Mouse (Mus musculus): ENCODE results near the gene Fzd4.

Gene Fzd4

DNA sequence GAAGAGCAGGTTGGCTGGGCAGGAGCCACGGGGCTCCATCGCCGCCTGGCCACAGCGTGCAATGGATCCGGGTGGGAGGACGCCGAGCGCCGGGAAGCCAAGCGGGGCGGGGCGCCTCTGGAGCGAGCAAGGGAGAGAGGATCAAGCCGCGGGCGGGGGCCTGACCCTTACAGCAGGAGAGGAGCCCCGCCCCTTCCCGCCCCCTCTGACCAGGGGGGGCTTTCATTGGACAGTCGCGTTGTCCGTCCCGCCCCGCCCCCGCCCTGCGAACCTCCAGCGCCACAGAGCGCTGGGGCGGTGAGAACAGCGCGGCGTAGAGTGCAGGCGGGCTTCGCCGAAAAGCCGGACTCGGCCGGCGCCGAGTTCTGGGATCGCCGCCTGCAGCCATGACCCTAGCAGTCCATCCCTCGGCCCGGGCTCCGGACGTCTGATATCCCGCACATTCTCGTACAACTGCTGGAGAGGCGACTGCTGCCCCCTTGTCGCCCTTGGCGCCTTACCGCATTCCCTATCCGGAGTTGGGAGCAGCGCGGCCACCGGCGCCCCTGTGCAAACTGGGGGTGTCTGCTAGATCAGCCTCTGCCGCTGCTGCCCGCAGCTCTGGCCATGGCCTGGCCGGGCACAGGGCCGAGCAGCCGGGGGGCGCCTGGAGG, at the start of gene Fzd4, which contains the start of gene Tmem135:
Gene Fzd4, plus strand, starts transcription at position 275 of the 653 bp plus-strand sequence.
Gene Tmem135, minus strand, starts transcription at position 142 of the 653 bp plus-strand sequence.
- peak; percentile 30 for DNase-seq (ENCODE audit: low spot score)

DNA sequence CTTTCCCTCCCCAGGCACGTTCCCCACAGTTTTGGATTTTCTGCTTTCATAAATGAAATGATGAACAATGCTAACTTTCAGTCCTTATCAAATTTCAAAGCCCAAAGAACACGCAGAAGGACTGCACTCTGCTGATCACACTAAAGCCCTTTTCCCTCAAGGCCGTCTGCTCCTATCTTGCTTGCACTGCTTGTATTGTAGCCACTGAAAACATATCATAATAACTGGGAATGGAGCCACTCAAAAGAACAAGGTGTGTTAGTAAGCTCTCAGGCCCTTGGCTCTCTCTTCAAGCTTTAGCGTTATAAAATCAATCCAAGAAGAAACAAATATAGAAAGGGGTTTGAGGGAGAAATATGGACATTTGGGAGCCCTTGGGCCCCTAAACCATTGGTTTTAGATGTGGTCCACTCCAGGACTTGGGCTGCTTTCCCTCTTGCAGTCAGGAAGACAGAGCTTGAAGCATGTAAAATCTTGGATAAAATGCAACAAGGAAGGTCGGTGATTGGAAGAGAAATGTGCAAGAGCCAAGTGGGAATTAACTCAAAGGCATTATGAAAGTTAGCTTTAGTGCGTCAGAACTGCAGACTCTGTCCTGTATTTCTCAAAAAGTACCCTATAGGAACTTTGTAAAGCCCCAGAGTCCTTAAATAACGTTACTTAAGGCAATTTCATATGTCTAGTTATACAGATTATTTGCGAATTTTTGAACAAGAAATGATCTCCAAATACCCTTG, 48.5 kb upstream of the Fzd4 start:
- DNase-seq (ENCODE audit: low spot score) = no peak

DNA sequence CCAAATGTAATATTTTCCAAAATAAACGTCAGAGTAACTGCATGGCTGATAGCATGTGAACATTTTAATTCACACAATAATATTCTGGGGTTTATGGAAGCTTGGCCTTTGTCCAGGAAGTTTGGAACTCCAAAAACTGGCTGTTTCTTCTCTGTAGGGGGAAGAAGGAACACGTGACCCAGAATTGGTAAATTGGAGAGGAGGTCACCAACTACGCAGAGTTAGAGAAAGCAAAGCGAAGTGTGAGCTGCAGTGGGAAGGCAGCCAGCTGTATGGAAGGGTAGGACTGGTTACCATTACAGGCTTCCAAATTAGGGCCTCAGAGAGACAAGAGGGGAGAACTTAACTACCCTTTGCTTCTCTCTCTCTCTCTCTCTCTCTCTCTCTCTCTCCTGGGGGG, 47.8 kb upstream of the Fzd4 start:
- DNase-seq (ENCODE audit: low spot score) = no peak

DNA sequence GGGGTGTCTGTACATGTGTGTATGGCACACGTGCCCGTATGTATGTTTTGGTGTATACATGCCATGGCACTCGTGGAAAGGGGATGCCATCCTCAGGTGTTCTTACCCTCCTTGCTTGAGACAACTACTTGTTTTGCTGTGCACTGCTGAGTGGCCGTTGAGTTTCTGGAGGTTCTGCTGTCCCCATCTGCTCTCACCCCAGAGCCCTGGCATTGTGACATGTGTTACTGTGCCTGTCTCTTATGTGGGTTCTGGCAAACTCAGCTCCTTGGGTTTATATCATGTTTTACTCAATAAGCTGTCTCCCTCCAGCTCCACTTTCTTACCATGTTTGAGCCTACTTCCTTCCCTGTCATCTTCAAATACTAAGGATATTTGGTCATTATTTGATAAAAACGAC, 40.2 kb upstream of the Fzd4 start:
- DNase-seq (ENCODE audit: low spot score) = no peak

DNA sequence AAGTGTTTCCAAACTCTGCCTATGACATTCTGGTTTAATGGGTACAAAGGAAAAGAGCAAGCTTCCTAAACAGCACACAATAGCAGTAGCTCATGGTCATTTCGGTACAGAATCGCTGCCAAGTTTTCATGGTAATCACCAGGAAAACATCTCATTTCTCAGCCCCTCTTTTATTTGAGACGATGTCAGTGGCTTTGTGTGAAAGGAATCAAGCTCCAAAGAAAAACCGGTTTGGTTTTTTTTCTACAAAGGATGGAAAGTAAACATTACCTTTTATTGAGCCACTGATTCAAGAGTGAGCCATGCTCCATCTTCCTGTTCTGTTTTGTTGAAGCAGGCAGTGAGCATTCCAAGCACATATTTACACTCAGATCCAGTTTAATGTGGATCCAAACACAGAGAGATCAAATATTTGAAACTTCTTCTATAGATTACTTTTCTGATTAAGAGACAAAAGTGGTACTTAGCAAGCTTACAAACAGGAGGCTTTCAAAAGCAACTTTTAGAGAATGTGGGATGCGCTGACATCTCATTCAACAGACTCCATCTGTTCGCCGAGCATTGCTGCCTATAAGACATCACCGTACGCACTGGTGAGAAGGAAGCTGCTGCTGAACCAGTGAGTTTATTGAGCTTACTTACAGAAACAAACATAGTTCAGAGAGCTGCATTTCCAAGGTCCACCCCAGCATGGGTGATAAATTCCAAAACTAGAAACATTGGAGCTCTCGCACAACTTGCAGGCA, 38.8 kb upstream of the Fzd4 start:
- no peak for DNase-seq (ENCODE audit: low spot score)

DNA sequence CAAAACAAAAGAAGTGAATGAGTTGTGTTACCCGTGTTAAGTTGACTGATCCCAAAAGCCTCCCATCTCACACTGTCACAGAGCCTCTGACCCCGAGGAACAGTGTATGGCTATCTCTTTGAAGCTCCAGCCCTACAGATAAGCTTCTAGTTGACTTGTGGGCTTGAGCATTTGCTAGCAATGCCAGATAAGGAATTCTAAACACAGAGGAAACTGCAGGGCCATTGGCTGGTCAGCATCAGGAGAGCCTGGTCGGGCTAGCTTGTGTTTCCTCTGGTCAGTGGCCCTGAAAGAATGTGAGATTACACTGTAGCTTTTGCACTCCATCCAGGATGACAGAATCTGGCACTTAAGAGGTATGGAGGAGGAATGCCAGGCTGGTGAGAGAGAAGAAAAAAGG, 36.5 kb upstream of the Fzd4 start:
- DNase-seq (ENCODE audit: low spot score) = no peak

DNA sequence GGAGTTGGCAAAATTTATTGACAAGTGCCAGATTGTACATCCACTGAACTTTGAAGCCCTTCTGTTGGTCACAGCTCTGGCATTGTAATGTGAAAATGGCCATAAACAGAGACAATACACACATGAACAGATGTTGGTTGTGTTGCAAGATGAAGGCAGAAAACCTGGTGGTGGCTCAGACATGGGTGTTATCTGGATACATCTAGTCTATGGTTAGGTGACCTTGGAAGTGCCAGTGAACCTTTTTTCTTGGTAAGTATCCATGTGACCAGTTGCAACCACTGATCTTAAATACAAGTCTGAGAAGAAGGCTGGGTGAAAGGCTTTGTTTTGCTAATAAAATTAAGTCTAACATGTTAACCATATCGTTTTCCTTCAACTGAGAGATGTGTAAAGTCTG, 34.1 kb upstream of the Fzd4 start:
- no peak for DNase-seq (ENCODE audit: low spot score)

DNA sequence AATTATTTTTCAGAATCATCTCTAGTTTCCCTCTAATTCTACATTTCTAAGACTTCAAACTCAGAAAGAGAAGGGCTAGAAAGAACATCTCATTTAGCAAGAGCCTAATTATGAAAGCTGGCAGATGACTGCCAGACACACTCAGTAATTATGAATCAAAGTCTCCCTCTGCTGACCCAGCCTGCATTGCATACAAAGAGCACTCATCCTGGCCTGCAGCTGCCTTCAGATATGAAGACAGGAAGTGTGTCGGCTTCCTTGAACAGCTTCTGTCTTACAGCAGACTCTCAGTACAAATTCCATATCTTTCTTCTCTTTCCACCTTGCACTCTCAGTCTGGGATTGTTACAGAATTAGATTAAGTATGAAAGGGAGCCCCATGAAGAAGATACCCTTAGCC, 33.2 kb upstream of the Fzd4 start:
- DNase-seq (ENCODE audit: low spot score) = peak; percentile 2

DNA sequence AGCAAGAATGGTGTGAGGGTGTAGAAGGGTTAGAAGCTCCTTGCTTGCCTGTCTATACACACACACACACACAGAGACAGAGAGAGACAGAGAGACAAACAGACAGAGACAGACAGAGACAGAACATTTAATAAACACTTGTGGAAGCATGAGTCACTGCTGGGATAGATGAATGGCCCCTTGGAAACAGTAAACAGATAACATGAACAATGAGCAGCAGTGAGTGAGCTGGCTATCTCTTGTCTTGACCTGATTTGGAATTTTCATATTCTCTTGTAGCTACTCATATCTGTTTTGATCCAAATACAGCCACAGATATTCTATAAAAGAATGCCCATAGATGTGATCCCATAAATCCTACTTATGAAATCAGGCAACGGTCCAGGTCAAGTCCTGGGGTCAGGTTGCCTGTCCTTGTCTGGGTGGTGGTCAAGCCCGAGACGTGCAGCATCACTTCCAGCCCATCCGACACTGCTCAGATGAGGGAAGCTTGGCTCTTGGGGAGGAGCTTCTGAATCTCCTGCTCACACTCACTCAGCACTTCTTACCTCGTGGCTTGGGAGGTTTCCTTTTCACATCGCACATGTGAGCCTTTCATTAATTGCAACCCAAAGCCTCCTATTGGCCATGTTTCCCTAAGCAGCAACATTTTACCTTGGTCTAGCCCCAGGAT, 32.4 kb upstream of the Fzd4 start:
- no peak for DNase-seq (ENCODE audit: low spot score)

DNA sequence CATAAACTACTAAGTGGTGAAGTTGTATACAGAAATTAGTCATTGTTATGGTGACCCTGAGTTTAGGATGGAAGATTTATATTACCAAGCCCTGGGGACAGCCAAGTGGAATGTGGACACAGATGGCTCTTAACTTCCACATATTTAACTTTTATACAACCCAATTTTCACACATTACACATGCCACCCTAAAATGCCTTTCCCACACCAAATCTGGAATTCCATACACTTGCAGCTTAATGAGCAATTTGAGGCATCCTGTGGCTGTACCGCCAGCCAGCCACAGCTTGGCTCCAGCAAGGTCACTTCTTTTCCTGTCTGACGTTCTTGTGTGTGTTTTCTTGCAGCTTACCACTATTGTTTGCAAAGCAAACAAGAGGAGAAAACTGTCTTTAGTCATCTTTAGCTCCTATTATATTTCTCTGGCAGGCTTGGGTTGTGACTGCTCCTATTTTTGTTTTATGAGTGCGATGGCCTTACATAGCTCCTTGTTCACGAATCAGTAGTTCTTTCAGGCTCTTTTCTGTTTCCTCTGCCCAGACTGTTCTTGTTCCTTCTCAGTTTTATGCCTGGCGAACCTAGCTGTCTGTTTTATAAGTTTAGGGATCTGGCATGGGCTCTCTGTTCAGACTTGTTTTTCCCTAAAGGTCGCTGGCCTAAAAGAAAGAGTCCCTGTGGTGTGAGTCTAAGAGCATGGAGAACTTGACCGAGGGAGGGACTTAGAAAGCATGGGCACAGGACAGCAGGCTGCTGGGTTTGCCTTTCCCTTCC, 23.0 kb upstream of the Fzd4 start:
- DNase-seq (ENCODE audit: low spot score) = no peak

DNA sequence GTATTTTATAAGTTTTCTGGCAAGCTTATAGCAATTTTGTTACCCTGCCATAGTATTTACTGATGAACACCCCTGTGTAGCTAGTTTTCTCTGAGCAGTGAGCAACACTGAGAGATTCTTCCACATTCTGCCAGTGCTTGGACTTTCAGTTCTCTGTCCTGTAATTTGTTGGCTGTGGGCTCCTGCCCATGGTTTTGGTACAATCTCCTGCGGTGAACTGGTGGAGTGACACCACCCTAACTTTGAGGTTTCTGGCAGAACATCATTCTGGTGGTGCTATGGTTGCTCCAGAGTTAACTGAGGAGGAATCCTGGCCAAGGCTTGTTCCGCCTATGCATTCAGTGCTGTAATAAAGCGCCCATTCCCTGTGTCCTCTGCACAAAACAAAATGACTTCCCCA, 21.3 kb upstream of the Fzd4 start:
- no peak for DNase-seq (ENCODE audit: low spot score)

DNA sequence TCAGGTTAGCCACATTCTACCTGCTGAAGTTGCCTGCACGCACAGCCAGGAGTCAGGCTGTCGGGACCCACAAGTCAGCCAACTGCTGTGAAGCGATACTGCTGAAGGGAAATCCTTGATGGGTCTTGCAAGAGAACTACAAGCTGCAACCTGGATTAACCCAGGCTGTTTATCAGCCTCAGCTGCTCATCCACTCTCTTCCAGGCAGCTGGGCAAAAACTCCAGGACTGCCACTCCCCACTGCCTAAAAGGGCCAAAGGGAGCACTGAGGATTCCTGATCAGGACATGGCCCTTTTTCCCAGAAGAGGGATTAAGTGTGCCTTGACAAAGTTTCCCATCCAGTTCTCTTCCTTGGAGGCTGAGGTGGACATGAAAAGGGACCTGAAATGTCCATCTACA, 15.2 kb upstream of the Fzd4 start:
- no peak for DNase-seq (ENCODE audit: low spot score)

DNA sequence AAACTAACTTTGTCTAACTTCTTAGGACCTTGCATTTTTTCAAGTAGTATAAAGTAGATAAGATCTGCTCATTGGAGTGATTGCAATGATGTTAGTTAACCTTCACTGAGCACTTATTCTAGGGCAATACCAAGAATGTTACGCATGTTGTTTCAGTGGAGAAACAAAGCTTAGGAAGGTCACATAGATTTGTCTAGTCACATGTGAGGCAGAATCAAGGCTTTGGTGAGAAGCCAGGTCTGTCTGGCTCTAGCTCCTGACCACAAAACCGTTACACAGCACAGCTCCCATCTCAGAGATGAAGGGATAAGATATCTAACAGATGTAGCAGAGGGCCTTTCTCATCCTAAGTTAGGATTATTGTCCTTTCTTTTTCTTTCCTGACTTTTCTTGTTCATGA, 13.5 kb upstream of the Fzd4 start:
- no peak for DNase-seq (ENCODE audit: low spot score)

DNA sequence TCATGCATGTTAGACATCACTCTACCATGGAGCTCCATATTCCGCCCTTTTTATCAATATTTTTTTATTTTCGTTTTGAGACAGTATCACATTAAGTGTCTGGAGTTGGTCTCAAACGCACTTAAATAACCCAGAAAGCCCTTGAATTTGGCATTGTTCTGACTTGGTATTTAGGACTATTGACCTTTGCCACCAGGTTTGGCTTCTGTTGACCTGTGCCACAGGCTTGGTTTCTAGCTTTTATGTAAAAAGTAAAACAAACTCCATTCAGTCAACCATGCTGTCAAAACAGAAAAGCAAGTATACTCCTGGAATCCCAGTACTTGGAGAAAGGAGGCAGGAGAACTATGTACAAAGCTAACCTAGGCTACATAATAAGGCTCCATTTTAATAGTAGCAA, 12.9 kb upstream of the Fzd4 start:
- no peak for DNase-seq (ENCODE audit: low spot score)

DNA sequence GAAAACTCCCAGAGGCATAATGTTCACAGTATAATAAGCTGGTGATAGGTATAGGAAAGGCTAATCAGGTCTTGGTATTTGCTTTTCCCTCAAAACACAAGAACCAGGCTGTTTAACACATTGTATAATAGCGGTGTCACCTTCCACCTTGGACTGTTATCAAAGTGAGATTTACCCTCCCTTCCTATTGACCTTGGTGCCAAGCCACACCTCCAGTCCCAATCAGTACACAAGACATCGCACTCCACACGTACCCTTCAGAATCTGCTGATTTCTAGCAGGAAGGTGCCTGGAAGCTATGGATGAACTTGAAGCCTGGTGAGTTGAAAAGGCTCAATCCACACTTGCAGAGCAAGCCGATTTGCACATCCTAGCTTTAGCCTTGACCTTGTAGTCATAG, 12.3 kb upstream of the Fzd4 start:
- DNase-seq (ENCODE audit: low spot score) = no peak

DNA sequence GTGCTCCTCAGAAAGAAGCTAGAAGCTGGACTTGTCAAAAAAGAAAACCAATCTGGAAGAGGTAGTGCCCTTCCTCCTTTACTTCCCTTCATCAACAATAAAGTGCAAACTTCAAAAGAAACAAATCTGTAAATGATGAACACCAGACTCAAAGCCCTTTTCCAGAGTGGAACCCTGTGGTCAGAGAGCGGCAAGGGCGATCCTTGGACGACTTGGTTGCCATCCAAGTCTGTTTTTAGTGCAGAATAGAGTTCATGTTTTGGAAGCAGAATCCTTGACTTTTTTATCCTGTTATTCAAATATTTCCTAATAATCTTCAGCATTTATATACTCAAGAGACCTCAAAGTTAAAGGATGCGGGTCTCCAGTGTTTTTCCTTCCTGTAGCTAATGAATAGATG, 11.8 kb upstream of the Fzd4 start:
- no peak for DNase-seq (ENCODE audit: low spot score)

DNA sequence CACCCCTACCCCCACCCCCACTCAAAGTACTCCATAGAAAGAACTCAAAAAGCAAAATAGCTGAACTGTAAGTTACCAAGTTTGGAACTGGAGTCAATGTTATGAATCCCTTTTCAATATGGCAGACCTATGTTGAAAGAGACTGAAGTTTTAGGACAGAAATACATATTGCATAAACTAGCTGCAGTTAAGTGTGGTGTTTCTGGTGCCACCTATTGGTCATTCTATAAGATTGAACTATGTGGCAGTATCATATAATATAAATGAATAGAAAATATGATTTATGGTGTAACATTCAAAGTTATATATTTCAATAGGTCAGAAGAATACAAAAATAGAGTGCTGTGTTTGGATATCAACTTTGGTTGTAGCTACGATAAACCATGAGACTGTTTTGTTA, 11.3 kb upstream of the Fzd4 start:
- DNase-seq (ENCODE audit: low spot score) = no peak

DNA sequence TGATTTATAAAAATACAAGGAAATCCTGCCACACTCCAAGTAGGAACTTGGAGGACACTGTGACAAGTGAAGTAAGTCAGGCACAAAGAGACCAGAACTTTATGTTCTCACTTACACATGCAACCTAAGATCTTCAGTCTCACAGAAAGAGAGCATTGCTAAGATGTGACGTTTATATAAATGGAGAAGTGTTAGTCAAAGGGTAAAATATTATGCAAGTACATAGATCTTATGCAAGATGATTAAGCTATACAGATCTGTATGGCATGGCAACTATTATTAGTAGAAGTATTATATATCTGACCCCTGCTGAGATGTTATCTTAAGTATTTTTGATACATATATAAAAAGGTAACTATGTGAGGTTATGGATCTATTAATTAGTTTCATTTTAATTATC, 8.8 kb upstream of the Fzd4 start:
- DNase-seq (ENCODE audit: low spot score) = no peak

DNA sequence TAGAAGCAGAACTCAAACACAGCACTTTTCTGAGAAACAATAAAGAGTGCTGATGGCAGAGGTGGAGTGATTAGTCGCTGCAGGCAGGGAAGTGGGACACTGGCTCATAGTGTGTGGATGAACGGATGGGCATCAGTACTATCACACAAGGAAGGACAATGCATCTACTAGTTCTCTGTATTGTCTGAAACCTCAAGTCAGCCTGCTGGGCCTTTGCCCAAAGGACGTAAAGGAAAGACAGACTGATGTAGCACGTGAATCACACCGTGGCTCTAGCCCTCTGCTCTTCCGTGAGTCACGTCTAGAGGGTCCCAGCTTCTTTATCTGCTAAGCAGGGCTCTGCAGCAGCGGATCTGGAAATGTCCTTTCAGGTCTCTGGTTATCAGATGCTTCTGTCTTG, 7.8 kb upstream of the Fzd4 start:
- DNase-seq (ENCODE audit: low spot score) = no peak

DNA sequence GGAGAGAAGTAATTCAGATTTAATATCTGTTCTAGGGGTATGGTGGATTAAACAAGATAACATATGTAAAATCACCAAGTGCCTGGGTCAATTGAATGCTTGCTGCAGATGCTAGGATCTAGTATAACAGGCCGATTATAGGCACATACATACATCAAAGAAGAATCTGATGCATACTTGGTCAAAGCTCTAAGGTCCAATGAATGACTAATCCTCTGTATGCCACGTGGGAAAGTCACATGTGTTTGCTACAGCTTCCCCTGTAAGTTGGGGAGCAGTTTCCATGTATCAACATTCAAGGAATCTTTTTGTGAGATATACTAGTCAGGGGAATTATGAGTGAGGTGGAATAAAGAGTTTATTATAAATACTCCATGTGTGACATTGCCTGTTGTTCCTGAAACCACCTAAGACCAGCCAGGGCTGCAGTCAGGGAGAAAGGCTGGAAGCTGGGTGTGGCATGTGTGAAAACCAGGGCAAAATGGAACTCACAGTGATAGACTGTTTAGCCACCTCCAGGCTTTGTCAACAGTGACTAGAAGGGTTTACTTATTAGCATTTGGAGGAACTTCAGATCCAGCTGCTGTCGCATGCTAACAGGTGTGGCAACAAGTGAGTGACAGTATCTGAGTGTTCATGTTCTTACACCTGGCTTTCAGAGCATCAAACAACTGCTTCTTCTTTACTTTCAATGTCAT, 6.2 kb upstream of the Fzd4 start:
- DNase-seq (ENCODE audit: low spot score) = no peak

DNA sequence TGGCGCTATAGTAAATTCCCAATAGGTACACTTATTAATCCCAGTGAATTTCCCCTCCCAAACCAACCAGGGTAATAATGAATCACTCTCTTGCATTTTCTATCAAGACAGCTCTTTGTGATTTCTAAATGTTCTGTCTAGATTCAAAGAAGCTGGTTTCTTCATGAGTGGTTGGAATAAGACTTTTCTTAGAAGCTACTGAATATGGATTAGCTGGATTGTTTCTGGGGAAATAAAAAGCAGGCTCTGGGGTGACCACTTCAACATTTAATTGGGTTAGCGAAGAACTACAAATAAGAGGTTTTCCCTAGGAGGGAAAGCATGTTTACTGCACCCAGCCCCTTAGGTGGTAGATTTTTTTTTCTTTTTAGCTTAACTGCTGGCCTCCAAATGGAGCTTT, 3.4 kb upstream of the Fzd4 start:
- no peak for DNase-seq (ENCODE audit: low spot score)
